Mouse (Mus musculus) adrenal gland, postnatal 10 days (tissue): ENCODE data around the gene Ggt7. TPM values are rescaled to one million over a fixed set of nuclear protein-coding genes. Genes with fewer than 3 reads are reported as not detected.
"Not testable (repeated sequence)": the region's sequence is repeated elsewhere in the genome, so short reads cannot be mapped to it uniquely, and the experiment has no call there.

Experiments used
- DNase-seq: peaks from one replicate; pipeline ENCODE4 v3.0.0; 2021; ENCODE audit warnings: mixed read lengths
- total RNA-seq, 2 experiments: library from RNA; stranded (reverse); gene quantifications; 2 replicates each; pipeline ENCODE4 v1.2.3; 2021

Gene Ggt7
- total RNA-seq, 2 experiments from 2014 or later, result 4.4 to 6.9 TPM

DNA sequence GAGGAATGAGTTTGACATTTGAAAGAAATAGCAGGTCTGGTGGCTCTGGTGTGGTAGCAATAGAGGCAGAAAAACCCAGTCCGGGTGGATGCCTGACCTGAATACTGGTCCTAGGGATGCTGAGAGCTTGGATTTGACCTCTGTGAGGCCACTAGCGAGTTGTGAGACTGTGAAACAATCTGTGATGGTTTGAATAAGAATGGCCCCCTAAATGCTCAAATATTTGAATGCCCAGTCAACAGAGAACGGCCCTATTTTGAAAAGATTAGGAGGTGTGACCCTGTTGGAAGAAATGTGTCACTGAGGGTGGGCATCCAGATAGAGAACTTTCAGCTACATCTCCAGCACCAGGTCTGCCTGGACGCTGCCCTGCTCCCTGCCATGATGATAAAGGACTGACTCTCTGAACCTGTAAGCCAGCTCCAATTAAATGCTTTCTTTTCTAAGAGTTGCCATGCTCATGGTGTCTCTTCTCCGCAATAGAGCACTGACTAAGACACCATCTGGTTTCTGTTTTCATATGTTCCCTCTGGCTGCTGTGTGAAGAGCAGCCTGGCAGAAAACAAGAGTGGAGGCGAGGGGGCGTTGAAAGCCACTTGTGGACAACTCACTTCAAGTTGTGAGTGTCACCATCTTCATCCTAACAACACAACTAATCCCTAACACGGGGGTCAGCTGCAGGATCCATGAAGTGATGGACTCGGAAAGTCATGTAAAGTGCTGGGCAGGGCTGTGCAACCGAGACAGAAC lies 10.1 kb downstream of the Ggt7 start:
- no peak for DNase-seq

DNA sequence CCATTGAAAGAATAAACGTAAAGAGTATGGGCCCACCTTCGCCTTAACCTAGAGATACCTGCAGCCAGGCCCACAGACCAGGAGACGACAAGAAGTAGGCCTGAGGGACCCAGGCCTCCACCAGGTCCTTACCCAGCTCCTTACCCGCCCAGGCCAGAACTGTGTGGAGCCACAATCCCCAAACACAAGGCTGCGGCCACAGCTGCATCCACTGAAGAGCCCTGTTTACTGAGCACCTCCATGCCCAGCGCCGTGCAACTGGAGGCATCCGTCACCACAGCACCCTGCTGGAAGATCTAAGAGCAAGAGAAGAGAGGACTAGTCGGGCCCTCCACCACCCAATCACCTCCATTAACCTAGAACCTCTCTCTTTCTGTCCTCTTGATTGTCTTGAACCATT lies 12.2 kb downstream of the Ggt7 start:
- DNase-seq, result no peak

- DNase-seq, result no peak
Observed at GRCm38 (mm10) chr2:155504440-155505355, 13.3 kb downstream of the Ggt7 start.

GRCm38 (mm10) chr2:155502596-155502995 lies 15.4 kb downstream of the Ggt7 start:
- DNase-seq, result no peak

- no peak for DNase-seq
Observed at GRCm38 (mm10) chr2:155490998-155491397, 27.0 kb downstream of the Ggt7 start.

GRCm38 (mm10) chr2:155482021-155482420 lies 36.0 kb downstream of the Ggt7 start:
- peak; percentile 76 for DNase-seq

- DNase-seq, result peak; percentile 88
Observed at GRCm38 (mm10) chr2:155473570-155474088, 44.4 kb downstream of the Ggt7 start, which contains the start of gene Ncoa6. Gene Ncoa6, minus strand, starts transcription at chr2:155473894.

- DNase-seq, result peak; percentile 70
Observed at GRCm38 (mm10) chr2:155472671-155473569, 45.1 kb downstream of the Ggt7 start.

DNA sequence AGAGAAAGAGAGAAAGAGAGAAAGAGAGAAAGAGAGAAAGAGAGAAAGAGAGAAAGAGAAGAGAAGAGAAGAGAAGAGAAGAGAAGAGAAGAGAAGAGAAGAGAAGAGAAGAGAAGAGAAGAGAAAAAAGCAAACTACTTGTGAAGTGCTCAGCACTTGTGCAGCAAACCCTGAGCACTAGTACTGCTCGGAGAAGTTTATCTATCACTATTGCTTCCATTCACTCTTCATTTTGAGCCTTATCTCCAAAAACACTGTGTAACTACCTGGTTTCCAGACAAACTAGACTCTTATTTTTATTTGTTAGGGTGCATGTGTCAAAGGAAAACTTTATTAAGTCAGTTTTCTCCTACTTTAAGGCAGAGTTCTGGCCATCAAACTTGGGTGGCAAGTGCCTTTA lies 51.2 kb downstream of the Ggt7 start:
- DNase-seq, result no peak

GRCm38 (mm10) chr2:155453591-155453990 lies 64.4 kb downstream of the Ggt7 start:
- DNase-seq, result no peak

DNA sequence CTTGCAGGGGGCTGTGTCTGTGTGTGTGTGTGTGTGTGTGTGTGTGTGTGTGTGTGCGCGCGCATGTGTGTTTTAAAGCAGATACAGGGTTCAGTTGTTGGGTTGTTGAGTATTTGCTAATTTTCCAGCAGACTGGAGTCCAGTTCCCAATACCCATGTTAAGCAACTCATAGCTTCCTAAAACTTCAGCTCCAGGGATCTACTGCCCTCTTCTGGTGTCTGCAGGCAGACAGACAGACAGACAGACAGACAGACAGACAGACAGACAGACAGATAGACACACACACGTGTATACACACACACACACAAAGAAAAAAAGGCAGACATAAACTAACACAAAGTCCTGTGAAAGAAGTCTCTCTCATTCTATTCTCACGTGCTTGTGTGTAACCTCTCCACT lies 66.8 kb downstream of the Ggt7 start:
- DNase-seq, result no peak

- not testable (repeated sequence) for DNase-seq
Observed at GRCm38 (mm10) chr2:155447906-155448305, 70.1 kb downstream of the Ggt7 start.

DNA sequence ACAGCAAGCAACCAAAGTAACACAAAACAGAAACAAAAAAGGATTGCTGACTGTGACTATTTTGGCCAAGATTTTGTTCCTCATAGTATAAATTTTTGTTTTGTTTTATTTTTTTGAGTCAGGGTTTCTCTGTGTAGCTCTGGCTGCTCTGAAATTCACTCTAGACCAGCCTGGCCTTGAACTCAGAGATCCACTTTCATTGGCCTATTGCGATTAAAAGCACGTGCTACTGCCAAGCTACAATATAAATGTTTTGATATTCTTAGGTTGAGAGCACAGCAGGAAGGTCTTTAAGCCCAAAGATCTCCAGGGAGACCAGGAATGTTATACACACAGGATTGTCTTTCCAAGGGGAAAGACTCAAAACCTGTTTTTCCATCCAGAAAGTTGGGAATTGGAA lies 74.6 kb downstream of the Ggt7 start:
- no peak for DNase-seq

DNA sequence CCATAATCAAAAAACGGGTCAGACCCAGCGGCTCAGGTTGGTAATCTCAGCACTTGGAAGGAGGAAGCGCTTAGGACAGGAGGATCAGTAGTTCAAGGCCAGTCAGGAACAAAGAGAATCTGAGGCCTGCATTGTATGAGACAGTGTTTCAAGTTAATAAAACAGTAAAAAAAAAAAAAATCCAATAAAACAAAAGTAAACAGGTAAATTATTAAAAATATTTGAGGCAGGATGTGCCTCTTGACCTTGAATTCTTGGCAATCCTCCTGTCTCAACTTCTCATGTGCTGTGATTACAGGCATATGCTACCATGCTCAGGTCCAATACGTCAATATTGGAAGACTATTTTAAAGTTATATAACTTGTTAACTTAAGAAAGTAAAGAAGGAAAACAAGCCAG lies 75.1 kb downstream of the Ggt7 start:
- DNase-seq, result no peak

Other genes starting within 250 kb of the Ggt7 start
- 100 to 1,000 TPM; 421 to 505 TPM for gene Map1lc3a, start 241.9 kb downstream of the Ggt7 start, total RNA-seq
- 10 to 100 TPM; 28.5 to 33.5 TPM for gene Pigu, start 160.8 kb downstream of the Ggt7 start, total RNA-seq
- 100 to 1,000 TPM; 234 to 237 TPM for gene Trp53inp2, start 137.2 kb downstream of the Ggt7 start, total RNA-seq
- gene Ncoa6, start 44.3 kb downstream of the Ggt7 start, total RNA-seq, result 10 to 100 TPM; 33.1 to 44.6 TPM
- gene Acss2, start 289 bp downstream of the Ggt7 start, total RNA-seq, result 10 to 100 TPM; 26.5 to 40.9 TPM
- gene Gss, start 74.6 kb upstream of the Ggt7 start, total RNA-seq, result 10 to 100 TPM; 41.4 to 48.1 TPM
- gene Myh7b, start 93.0 kb upstream of the Ggt7 start, total RNA-seq, result 1 to 10 TPM in 1 of 2 experiments, under 1 TPM in 1; 0.33 to 1.1 TPM
- gene Trpc4ap, start 174.1 kb upstream of the Ggt7 start, total RNA-seq, result 100 to 1,000 TPM; 103 to 118 TPM
- gene Edem2, start 211.2 kb upstream of the Ggt7 start, total RNA-seq, result 10 to 100 TPM; 32.0 to 39.6 TPM
- not detected for gene Gm17581, start 217.6 kb upstream of the Ggt7 start, total RNA-seq
- gene Procr, start 232.9 kb upstream of the Ggt7 start, total RNA-seq, result 10 to 100 TPM; 20.6 to 34.4 TPM